Mouse (Mus musculus) erythroblast, adult 5-6 weeks (primary cell): ENCODE measurements around the gene Lamb1. TPM values are rescaled to one million over a fixed set of nuclear protein-coding genes. Genes with fewer than 3 reads are reported as not detected.

Experiments used
- ATAC-seq: replicated peaks from 2 replicates; pipeline ENCODE4 v1.8.0; 2016; ENCODE audit warnings: moderate number of reproducible peaks, mild to moderate bottlenecking, moderate TSS enrichment, inconsistent platforms; ENCODE audit not compliant: poor library complexity, low FRiP score, severe bottlenecking
- total RNA-seq, 2 experiments: library from RNA; stranded (forward) in 1 of 2; stranded (reverse) in 1 of 2; fragments of 150-400 nt in 1 of 2; fragments of 200-764, 138-1000 nt in 1 of 2; gene quantifications; 2 replicates each; pipeline versions ENCODE4 v1.2.3 to v1.2.4; 2015 to 2017; ENCODE audit warnings: low replicate concordance in 2 of 2

Gene Lamb1
- total RNA-seq (2015; ENCODE audit: low replicate concordance) (not detected in 2 replicates), total RNA-seq (2017; ENCODE audit: low replicate concordance) (0.68 and 1.1 TPM in 2 replicates)

- ATAC-seq = no peak
Observed at GRCm38 (mm10) chr12:31265005-31265721, at the start of gene Lamb1. TSS of gene Lamb1 (plus strand) at chr12:31265234.

- no peak for ATAC-seq
Observed at GRCm38 (mm10) chr12:31217232-31217631, 47.8 kb upstream of the Lamb1 start.

- ATAC-seq = no peak
Observed at GRCm38 (mm10) chr12:31218774-31219173, 46.3 kb upstream of the Lamb1 start.

- ATAC-seq = no peak
Observed at GRCm38 (mm10) chr12:31221522-31221921, 43.5 kb upstream of the Lamb1 start.

DNA sequence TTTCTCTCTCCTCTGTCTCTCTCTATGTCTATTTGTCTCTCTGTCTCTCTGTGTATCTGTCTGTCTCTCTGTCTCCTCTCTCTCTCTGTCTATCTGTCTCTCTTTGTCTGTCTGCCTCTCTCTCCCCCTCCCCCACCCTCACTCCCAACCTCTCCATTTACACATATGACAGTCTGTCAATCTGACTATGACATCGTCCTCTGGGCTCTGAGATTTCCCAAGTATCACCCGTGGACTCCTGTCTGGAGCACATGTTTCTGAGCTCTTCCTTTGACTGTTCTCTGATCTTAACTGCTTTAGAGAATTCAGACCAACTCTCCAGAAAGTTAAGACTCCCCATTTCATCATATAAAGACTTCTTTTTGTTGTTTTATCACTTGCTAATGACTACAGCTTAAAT is 42.8 kb upstream of the Lamb1 start:
- ATAC-seq = no peak

GRCm38 (mm10) chr12:31222741-31223140 is 42.3 kb upstream of the Lamb1 start:
- ATAC-seq = no peak

DNA sequence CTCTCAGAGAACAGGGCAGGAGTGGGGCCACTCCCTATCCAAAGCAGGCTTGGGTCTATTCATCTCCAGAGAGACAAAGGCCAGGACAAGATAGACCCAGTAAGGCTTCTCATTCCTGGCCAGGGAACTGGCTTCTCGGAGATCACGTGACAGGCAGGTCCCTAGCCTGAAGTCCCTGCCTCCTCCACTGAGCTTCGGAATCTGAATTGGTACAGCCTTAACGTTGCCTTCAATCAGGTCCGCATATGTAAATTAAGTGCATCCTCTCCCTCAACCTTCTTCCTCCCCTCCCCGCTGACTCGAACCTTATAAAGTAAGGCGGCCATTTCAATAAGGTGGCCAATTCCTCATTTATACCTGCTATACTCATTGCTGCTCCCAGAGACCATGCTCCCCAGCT is 39.6 kb upstream of the Lamb1 start:
- no peak for ATAC-seq

DNA sequence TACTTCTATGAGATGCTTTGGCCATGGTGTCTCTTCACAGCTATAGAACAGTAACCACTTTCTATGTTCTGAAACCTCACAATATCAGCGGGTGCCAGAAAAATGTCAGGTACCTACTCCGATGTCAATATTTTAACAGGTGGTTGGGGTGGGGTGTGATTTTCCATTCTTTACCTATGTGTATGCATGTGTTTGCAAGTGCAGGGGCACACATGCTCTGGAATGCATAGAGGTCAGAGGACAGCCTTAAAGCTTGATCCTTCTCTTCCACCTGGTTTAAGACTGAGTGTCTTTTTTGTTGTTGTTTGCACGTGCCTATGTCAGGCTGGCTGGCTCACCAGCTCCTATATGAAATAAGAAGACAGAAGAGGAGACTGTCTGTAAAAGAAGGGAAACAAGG is 37.9 kb upstream of the Lamb1 start:
- no peak for ATAC-seq

- ATAC-seq = no peak
Observed at GRCm38 (mm10) chr12:31228878-31229277, 36.2 kb upstream of the Lamb1 start.

DNA sequence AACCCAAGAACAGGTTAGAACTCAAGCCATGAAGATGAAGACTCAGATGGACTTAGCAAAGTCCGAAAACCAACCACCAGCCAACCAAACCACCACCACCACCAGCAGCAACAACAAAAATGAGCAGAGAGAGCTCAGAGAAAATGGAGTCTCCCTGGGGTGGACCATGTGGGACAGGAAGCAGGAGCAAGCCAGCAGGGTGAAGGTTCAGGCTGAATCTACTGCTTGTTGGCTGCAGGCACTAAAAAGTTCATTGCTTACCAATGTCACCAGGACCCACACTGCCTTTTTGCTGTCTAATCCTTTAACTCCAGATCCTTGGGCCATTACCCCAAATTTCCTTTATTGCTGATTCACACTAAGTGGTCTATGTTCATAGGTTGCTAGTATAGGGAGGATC is 32.4 kb upstream of the Lamb1 start:
- no peak for ATAC-seq

- no peak for ATAC-seq
Observed at GRCm38 (mm10) chr12:31235018-31235417, 30.0 kb upstream of the Lamb1 start.

- no peak for ATAC-seq
Observed at GRCm38 (mm10) chr12:31236861-31237595, 28.0 kb upstream of the Lamb1 start.

GRCm38 (mm10) chr12:31239031-31239583 is 25.9 kb upstream of the Lamb1 start:
- no peak for ATAC-seq

- ATAC-seq = no peak
Observed at GRCm38 (mm10) chr12:31239798-31240197, 25.2 kb upstream of the Lamb1 start.

GRCm38 (mm10) chr12:31240470-31240869 is 24.6 kb upstream of the Lamb1 start, which contains the start of gene Gm6993:
TSS of gene Gm6993 (plus strand) at chr12:31240770.
- ATAC-seq = no peak

DNA sequence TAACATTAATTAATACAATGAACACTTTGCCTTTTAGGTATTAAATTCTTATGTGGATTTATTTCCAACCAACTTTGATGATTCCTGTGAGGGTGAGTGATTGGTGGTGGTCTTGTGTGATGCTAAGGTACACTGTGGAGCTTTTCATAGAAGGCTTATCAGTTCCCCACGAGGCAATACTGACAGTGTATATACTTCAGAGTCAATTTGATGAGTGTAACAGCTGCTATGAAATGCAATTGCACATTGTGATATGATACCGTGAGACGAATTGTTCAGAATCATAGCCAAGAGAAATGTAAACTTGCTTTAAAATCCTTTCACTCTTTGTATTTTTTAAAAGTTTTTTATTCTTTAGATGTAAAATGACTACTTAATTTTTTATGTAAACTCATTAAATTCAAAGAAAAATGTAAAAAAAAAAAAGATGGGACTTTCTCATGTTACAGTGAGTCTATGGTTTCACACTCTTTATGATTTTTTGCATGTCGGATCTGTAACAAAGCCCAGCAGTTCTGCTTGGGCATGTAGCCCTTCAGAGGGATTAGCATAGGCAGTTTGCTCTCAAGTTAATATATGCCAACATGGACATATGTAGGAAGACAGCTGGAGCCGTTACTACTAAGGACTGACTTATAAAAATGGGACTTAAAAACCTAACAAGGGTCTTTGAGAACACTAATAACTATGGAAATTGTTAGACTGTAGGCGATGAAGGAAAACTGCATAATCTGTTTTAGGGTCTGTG is 23.3 kb upstream of the Lamb1 start:
- ATAC-seq = no peak

- ATAC-seq = no peak
Observed at GRCm38 (mm10) chr12:31244001-31244400, 21.0 kb upstream of the Lamb1 start.

DNA sequence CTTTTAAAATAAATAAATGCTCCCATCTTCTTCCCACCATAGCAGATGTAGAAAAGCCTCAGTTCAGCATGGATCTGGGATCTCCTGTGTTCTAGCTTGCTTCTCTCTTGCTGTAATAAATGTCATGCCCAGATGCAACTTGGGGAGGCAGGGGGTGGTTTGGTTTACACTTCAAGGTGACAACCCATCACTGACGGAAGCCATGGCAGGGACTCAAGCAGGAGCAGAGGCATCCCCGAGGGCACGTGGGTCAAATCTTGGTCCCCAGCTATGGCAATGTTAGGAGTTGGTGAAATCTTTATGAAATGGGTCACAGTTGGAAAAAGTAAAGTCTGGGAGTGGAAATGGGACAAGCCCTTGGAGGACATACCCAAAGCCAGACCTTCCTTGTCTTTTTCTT is 20.3 kb upstream of the Lamb1 start:
- ATAC-seq = no peak

GRCm38 (mm10) chr12:31246153-31246552 is 18.9 kb upstream of the Lamb1 start:
- no peak for ATAC-seq

- no peak for ATAC-seq
Observed at GRCm38 (mm10) chr12:31246615-31247014, 18.4 kb upstream of the Lamb1 start.
